Mouse (Mus musculus) gastrocnemius, postnatal 25 days (tissue): ENCODE measurements at regions not wholly inside any gene's neighbourhood (a gene's known extent, or its start where the extent isn't known, plus 50 kb on each side); places are given as distances from the start of the nearest gene placed in this dataset.
"Not testable (repeated sequence)": the region's sequence is repeated elsewhere in the genome, so short reads cannot be mapped to it uniquely, and the experiment has no call there.

Source experiments
- DNase-seq: peaks from one replicate; pipeline ENCODE4 v3.0.0; 2022

- DNase-seq, result no peak
These were observed 65.4 kb downstream of the Chst1 start for GRCm38 (mm10) chr2:92664939-92665338.

GRCm38 (mm10) chr2:92667192-92667591 lies 67.7 kb downstream of the Chst1 start:
- DNase-seq, result no peak

- no peak for DNase-seq
These were observed 68.2 kb downstream of the Chst1 start for GRCm38 (mm10) chr2:92667756-92668155.

- not testable (repeated sequence) for DNase-seq
These were observed 70.0 kb downstream of the Chst1 start for GRCm38 (mm10) chr2:92669431-92670081.

DNA sequence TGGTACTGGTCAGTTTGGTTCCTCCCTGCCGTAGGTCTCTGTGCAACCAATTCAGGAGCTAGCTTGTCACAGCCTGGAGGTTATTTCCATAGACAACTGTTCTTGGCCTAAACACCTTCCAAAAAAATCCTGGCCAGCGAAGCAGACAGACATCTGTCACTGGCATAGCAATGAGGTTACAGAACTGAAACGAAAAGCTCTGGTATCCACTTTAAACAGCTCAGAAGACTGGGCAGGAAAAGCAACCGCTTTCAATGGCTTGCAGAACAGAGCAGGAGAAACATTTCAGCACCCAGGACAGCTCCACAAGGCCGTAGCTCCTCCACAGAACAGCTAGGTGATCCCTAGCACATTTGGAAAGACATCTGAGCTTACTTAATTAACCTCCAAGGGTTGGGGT lies 72.1 kb downstream of the Chst1 start:
- no peak for DNase-seq

- no peak for DNase-seq
These were observed 72.6 kb downstream of the Chst1 start for GRCm38 (mm10) chr2:92672106-92672505.

- DNase-seq, result no peak
These were observed 73.7 kb downstream of the Chst1 start for GRCm38 (mm10) chr2:92673064-92673813.

GRCm38 (mm10) chr2:92673931-92674330 lies 74.4 kb downstream of the Chst1 start:
- no peak for DNase-seq

DNA sequence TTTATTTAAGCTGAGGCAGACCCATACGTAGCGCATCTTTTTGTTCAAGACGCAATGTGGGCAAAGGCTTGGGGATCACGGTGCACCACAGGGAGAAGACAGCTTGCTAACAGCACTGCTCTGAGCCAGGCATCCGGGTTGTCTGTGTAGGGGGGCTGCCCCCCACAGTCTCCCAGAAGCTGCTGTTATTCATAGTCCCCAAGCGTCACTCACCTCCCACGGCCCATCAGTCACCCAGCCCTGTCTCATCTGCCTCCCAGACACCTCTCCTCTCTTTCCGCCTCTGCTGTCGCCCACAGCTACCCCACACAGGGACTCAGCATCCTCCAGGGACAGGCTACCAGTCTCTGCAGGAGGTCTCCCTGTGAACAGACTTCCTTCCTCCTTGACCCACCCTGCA lies 75.7 kb downstream of the Chst1 start:
- DNase-seq, result no peak

GRCm38 (mm10) chr2:92678276-92678930 lies 78.9 kb downstream of the Chst1 start:
- DNase-seq, result no peak

- DNase-seq, result no peak
These were observed 79.6 kb downstream of the Chst1 start for GRCm38 (mm10) chr2:92678999-92679704.

- DNase-seq, result no peak
These were observed 82.7 kb downstream of the Chst1 start for GRCm38 (mm10) chr2:92682256-92682655.

- DNase-seq, result no peak
These were observed 88.2 kb downstream of the Chst1 start for GRCm38 (mm10) chr2:92687702-92688101.

GRCm38 (mm10) chr2:92689203-92689602 lies 89.7 kb downstream of the Chst1 start:
- DNase-seq, result no peak

DNA sequence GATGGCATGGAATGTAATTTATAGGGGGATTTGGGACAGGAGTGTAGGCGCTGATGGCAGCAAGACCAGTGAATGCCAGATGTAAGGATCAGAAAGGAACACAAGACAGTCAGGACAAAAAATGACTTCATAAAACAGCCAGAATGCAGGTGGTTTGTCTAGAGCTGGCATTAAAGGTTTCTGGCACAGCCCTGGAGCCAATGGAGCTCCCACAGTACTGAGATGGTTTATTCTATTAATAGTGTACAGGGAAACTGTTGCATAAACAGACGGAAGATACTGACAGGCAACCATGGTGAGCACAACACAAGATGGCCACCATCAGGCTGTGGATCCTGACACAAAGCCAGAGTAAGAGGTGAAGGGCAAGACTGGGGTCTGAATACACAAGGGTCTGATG lies 90.8 kb downstream of the Chst1 start:
- DNase-seq, result no peak

- DNase-seq, result no peak
These were observed 91.9 kb downstream of the Chst1 start for GRCm38 (mm10) chr2:92691438-92691837.

- DNase-seq, result no peak
These were observed 93.1 kb downstream of the Chst1 start for GRCm38 (mm10) chr2:92692623-92693022.

- no peak for DNase-seq
These were observed 93.5 kb downstream of the Chst1 start for GRCm38 (mm10) chr2:92693024-92693423.

DNA sequence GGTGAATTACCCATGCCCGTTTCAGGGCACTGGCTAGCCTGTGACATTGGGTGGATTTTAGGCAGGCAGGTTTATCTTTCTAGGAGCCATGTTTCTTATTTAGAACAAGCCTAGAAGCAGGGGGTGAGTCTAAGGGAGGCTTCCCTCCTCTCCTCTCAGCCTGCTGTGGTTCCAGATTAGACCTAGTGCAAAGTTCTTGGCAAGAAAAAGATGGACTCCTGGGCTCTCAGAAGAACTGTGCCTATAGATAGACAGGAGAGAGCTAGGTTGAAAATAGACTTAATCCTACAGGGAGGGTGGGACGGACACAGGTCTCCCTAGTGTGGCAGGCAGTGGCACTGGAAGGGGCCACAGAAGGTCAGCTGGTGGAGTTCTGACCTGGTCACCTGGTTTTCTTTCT lies 95.3 kb downstream of the Chst1 start:
- no peak for DNase-seq

DNA sequence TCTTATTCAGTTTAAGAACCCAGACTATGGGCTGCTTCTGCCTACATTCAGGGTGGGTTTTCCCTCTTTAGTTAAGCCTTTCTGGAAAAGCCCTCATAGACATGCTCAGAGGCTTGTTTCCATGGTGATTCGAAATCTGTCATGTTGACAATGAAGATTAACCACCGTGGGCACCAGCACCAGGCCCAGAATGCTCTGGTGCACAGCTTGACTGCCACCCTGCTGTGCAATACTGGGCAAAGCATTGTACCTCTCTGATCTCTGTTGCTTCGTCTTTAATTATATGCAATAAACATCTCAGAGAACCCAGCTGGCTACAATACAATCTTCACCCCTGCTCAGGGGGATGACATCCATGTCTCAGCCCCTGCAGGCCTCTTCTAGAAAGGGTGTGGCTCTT lies 96.4 kb downstream of the Chst1 start:
- DNase-seq, result no peak

GRCm38 (mm10) chr2:92697721-92698120 lies 98.2 kb downstream of the Chst1 start:
- DNase-seq, result no peak

- DNase-seq, result no peak
These were observed 99.9 kb downstream of the Chst1 start for GRCm38 (mm10) chr2:92699360-92699759.

GRCm38 (mm10) chr2:92704035-92704434 lies 104.5 kb downstream of the Chst1 start:
- no peak for DNase-seq
